Mouse (Mus musculus) layer of hippocampus, adult 9-11 months (tissue): Measurements from ENCODE around the gene Gm38655.
"Not testable (repeated sequence)": the region's sequence is repeated elsewhere in the genome, so short reads cannot be mapped to it uniquely, and the experiment has no call there.

Experiments used
- DNase-seq: peaks from one replicate; pipeline ENCODE4 v3.0.0; 2022

The Gm38655 gene

GRCm38 (mm10) chr17:25165970-25166671, 9.2 kb downstream of the Gm38655 start:
- no peak for DNase-seq

- DNase-seq, result no peak
Measured at GRCm38 (mm10) chr17:25164770-25165169, 10.5 kb downstream of the Gm38655 start.

GRCm38 (mm10) chr17:25163387-25163786, 11.9 kb downstream of the Gm38655 start:
- no peak for DNase-seq

- no peak for DNase-seq
Measured at GRCm38 (mm10) chr17:25162161-25162560, 13.1 kb downstream of the Gm38655 start, which contains the start of gene Ccdc154. Ccdc154 (plus strand) TSS chr17:25162461.

- no peak for DNase-seq
Measured at GRCm38 (mm10) chr17:25139960-25140359, 35.3 kb downstream of the Gm38655 start.

GRCm38 (mm10) chr17:25138803-25139202, 36.5 kb downstream of the Gm38655 start:
- no peak for DNase-seq

GRCm38 (mm10) chr17:25135622-25136021, 39.6 kb downstream of the Gm38655 start:
- no peak for DNase-seq

- DNase-seq, result peak; percentile 93
Measured at GRCm38 (mm10) chr17:25133275-25133698, 42.0 kb downstream of the Gm38655 start, which contains the start of gene Clcn7. Clcn7 (plus strand) TSS chr17:25133391.

- DNase-seq, result no peak
Measured at GRCm38 (mm10) chr17:25130060-25130459, 45.2 kb downstream of the Gm38655 start.

GRCm38 (mm10) chr17:25127681-25128080, 47.6 kb downstream of the Gm38655 start:
- DNase-seq, result no peak

GRCm38 (mm10) chr17:25127079-25127478, 48.2 kb downstream of the Gm38655 start:
- peak; percentile 66 for DNase-seq

- DNase-seq, result not testable (repeated sequence)
Measured at GRCm38 (mm10) chr17:25125442-25126060, 49.7 kb downstream of the Gm38655 start.

- no peak for DNase-seq
Measured at GRCm38 (mm10) chr17:25123979-25124378, 51.3 kb downstream of the Gm38655 start.
